Mouse (Mus musculus) layer of hippocampus, adult 9-10 months (tissue): Measurements from ENCODE around the gene Dock4.
A peak's percentile ranks its signal among the peaks of the same experiment; 100 is the strongest.
"Not testable (repeated sequence)": the region's sequence is repeated elsewhere in the genome, so short reads cannot be mapped to it uniquely, and the experiment has no call there.

Experiments
- DNase-seq: peaks from one replicate; pipeline ENCODE4 v3.0.0; 2022; ENCODE audit warnings: low spot score

Dock4 gene

GRCm38 (mm10) chr12:40824251-40824650 lies 378.5 kb downstream of the Dock4 start:
- no peak for DNase-seq

DNA sequence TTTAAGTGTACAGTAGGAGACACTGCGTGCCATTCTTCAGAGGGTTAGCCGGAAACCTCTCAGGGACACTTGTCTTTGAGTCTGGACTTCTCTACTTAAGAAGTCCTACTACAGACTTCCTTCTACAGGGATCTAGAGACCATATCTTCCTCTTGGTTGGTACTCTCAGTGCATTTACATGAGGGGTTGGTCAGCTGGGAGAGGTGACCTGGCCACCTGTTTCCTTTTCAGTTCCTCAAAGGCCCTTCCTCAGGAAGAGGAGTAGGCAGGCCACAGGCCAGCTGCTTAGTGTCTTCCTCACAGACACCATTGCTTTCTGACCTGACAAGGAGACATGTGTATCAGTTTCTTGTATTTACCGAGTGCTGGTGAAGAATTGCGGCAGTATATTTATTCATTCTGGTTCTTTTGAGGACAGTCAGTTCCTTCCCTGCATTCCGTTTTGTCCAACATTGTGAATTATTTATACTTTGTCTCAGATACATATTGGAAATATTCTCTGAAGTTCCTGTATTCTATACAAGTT lies 380.2 kb downstream of the Dock4 start:
- DNase-seq = no peak

- DNase-seq = no peak
Measured at GRCm38 (mm10) chr12:40826491-40826890, 380.7 kb downstream of the Dock4 start.

DNA sequence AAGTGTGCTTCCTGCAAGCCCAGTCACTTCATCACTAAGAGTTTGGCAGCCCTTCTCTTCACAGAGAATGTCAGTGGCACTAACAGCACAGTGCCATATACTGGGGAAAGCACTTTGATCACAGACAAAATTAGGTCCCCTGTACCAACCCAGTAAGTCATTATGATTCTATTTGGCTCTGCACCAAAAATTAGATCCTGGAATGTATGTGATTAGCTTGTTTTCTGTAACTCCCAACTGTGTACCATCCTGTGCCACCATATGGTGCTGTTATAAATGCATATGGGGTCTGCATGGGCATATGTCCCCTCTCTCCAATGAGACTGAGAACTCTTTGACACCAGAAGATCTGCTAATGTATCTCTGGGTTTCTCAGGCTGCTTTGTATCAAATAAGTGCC lies 382.3 kb downstream of the Dock4 start:
- DNase-seq = no peak

- no peak for DNase-seq
Measured at GRCm38 (mm10) chr12:40829269-40829668, 383.5 kb downstream of the Dock4 start.

DNA sequence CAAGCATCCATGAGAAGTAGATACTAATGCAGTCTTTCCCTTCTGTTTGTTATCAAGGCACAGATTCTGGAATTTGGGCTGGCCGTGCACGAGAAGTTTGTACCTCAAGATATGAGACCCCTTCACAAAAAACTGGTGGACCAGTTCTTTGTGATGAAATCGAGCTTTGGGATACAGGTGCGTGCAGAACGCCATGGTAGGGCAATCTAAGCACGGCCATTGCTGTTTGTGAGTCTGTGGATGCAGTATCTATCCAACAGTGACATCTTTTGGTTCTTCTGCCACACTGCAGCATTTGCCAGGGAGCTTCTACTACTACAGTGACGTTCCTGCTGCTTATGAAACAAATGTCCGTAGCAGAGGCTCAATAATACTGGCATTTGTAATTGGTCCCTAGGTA lies 386.4 kb downstream of the Dock4 start:
- no peak for DNase-seq

DNA sequence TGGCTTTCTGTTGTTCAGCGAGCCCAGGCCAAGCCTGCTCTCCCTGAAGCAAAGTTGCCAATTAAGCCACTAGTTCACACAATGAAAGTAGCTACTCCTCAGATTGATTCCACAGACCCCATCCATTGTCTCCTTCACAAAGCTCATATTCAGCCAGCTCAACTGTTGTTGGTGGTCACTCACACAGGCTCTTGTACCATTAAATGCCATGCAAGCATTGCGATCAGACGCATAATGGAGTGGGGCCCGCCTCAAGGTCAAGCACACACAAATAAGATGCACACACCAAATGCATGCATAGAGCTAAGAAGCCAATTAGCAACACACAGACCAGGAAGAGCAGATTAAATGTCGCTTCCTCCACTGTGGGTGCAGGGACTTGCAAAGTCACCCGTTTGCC lies 391.2 kb downstream of the Dock4 start:
- DNase-seq = no peak

DNA sequence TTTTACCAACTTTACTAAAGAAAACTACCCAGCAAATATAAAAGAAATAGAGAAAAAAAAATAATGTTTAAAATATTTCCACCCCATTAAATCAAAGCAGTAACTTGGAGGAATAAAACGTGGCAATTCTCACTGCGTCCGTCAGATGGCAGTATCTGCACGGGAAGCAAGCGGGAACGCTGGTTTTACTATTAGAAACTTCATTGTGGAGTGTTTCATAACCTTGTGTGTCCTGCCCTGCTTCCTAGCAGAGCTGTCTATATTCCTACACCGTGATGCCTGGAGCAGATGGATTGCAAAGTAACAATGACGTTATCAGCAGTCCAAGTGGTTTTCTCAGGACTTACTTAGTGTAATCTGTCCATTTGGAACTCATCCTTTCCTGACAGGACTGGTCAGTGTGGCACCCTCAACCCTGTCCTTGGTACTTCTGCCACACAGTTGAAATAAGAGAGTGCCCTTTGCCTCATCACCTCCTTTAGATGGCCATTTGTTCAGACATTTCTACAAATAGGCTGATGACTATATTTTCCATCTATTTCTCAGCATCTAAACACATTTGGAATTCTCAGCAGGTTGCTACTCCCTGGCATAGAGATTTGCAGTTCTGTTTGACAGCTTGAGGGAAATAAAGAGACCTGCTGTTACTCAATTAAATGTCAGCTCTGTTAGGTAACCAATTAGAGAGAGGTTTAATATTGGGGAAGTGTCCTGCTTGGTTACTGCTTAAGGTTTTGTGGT lies 392.0 kb downstream of the Dock4 start:
- peak; percentile 73 for DNase-seq

- no peak for DNase-seq
Measured at GRCm38 (mm10) chr12:40838338-40838695, 392.6 kb downstream of the Dock4 start.

DNA sequence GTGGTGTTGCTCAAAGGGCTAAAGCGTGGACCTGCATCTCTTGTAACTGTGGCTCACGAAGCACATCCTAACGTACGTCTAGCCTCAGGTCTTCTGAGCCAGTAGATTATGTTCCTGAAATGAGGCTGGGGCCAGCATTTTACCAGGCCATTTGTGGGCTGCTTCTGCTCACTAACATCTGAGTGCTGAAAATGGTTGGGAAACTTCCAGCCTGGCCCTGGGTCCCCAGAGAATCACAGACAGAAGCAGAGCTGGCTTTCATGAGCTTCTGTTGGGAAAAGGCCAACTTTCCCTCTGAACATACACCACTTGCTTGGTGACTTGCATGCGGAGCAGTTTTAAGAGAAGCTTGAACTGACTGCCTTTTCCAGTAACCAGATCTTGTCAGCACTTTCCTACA lies 393.2 kb downstream of the Dock4 start:
- DNase-seq = no peak

- DNase-seq = no peak
Measured at GRCm38 (mm10) chr12:40839817-40840216, 394.1 kb downstream of the Dock4 start.

DNA sequence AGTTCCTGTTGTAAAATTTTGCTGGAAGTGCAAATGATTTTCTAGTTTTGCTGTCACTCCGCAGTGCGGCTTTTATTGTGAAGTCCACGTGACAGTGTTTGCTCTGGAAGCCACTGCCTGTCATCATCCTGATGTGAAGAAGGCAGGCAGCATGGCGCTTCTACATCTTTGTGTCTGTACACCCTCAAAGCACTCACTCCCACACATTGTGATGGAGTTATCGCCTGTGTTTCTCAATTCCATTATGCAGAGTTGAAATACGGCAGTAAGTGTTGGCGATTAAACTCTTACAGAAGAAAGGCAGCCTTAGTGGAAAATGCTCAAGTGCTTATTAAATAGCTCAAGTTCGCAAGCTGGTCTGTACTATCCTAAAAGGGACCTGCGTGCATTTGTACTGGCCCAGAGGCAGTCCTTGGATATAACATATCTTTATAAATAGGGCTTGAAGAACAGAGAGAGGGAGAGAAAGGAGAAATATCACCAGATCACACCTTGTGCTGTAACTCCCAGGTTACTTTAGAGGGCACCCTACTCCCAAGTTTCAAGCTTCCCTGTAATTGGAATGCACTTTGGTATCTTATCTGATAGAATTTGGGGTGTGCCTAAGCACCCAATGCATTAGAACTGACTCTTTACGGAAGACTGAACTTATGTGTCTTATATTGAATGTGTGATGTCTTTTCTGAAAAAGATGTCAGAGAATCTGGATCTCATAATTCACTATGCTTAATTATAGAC lies 396.7 kb downstream of the Dock4 start:
- no peak for DNase-seq

DNA sequence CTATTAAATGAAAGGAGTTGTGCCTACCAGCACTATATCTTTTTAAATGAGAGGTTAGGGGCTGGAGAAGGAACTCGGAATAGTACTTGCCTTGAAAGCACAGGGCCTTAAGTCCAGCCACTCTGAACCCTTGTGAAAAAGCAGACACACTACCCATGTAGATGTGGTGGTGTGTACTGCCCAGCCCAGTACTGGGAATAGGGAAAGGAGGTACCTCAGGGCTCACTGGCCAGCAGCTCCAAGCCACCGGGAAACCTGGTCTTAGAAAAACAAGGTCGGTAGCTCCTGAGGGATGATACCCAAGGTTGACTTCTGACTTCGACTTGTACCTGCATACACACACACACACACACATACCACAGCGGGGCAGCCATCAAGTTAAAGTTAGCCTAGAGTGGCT lies 397.2 kb downstream of the Dock4 start:
- DNase-seq = no peak

DNA sequence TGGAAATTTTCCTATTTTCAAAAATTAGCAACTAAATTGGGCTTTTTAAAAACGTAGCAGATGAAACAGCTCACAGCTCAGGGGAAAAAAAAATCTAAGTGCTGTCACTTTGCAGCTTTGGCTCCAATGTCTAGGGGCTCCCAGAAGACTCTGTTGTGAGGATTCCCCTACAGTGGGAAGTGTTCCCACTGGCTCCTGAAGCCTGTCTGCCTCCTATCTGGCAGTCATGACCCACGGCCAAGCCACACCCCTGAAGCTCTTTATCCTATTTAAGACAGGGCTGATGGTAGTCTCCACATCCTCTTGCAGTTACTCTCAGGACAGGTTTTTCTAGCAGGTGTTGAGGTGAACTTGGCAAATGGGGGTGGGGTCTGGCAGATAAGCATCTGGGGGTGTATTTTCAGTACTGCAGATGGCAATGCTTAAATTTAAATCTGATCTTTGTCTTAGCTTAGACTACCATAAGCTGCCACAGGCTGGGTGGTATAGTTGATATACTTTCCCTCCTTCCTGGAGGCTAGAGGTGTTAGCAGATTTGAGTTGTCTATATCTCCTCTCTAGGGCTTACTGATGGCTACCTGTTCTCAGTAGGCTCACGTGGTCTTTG lies 397.8 kb downstream of the Dock4 start:
- DNase-seq = no peak

GRCm38 (mm10) chr12:40844324-40844723 lies 398.6 kb downstream of the Dock4 start:
- DNase-seq = no peak

GRCm38 (mm10) chr12:40854705-40855367 lies 409.1 kb downstream of the Dock4 start:
- DNase-seq = no peak

DNA sequence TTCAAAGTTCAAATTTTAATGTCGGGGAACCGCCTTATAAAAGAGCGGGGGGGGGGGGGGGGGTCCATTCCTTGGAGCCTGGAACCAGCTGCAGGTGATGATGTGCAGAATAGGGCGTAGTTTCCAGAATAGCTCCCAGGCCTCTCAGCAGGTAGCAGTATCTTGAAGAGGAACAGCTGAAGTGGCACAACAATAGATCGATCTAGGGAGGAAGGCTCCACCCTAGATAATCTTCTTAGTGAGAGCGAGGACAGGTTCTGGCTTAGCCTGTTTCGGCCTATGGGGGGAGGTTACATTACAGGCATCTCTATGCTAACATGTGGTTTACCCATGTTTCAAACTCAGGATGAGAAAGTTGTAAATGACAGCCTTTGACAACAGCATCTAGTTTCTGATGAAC lies 411.7 kb downstream of the Dock4 start:
- DNase-seq = no peak

- DNase-seq = not testable (repeated sequence)
Measured at GRCm38 (mm10) chr12:40858763-40859162, 413.0 kb downstream of the Dock4 start.

DNA sequence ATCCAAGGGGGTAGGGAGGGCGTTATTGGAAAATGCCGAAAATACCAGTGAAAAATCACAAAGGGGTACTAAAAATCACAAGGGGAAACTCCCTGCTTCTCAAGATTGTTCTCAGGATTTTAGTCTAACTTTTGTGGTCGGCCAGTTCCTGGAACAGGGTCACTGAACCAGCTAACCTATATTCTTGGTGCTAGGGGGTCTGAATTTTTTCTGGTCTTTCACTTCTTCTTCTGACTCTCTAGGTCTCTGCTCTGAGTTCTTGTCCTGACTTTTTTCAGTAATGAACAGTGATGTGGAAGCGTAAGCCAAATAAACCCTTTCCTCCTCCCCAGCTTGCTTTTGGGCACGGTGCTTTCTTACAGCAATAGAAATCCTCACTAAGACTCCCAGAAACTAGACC lies 424.6 kb downstream of the Dock4 start:
- no peak for DNase-seq

GRCm38 (mm10) chr12:40872716-40873115 lies 427.0 kb downstream of the Dock4 start:
- no peak for DNase-seq

DNA sequence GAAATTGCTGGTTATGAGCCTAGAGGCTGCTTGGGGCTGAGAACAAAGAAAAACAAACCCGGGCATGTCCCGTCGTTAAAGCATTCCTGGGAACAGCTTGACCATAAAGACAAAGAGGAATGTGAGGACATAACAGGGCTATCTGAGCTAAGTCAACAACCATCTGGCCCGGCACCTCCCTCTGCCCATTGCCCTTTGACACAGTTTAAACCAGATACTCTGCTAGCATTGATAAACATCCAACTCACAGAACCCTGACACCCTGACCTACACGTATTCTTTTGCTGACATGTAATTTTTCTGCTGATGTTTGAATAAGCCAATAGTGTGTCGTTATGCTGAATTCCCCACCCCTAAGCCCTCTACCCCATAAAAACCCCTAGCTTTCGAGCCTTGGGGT lies 427.5 kb downstream of the Dock4 start:
- not testable (repeated sequence) for DNase-seq

- no peak for DNase-seq
Measured at GRCm38 (mm10) chr12:40884976-40885375, 439.2 kb downstream of the Dock4 start.

- DNase-seq = no peak
Measured at GRCm38 (mm10) chr12:40885377-40885776, 439.6 kb downstream of the Dock4 start.
